Mouse (Mus musculus): ENCODE data around the gene Prss16.

Prss16 gene

DNA sequence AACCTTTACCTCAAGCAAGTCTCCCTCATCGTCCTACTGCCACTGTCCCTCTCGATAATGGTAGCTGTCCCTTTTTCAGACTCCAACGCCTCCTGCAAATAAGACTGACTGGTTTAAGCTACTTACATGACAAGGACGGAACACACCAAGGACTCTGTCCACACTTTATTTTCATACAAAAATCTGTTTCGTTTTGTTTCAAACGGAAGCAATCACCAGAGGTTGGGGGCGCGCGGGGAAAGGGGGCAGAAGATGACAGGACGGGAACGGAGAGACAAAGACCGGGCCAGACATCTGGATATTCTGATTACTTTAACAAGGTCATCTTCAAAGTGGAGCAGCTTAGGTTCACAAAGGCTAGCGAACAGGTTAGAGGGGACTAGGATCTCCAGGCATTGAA lies 4.2 kb upstream of the Prss16 start:
- in situ Hi-C loops (cut with MboI, MseI), result no loop called here

DNA sequence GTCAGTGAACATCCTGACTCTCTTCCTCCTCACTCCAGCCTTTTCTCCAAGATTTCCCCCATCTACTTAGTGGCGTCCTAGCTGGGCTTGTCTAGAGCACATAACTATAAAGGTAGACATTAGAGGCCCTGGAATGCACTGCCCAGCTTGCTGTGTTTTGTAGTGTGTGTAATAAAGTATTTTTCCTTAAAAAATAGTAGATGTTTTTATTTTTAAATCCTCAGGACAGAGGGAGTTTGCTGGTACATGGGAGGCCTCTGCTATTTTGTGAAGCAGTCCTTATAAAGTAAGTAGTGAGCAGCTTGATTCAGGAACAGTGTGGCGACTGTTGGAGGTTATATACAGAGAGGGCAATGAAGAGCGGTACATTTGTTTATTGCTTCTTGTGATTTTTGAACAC lies 835 bp downstream of the Prss16 start:
- in situ Hi-C loops (cut with MboI, MseI), result no loop called here

DNA sequence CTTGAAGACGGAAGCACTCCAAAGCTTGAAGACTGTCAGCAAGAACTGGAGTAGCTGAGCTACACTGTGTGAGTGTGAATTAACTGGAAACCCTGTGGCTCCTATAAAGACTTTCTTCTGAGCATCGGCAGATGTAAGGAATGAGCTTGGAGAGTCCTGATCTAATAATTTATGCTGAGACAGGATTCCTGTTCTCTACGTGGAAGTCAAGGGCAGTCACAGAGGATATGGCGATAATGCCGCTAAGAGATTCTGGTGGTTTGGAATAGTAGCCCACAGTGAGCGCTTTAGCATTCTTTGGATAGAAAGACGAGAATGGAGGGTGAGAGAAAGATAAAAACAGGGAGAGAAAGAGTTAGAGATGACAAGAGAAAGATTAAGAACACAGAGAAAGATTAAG lies 1.7 kb downstream of the Prss16 start:
- in situ Hi-C loops (cut with MboI, MseI), result no loop called here

DNA sequence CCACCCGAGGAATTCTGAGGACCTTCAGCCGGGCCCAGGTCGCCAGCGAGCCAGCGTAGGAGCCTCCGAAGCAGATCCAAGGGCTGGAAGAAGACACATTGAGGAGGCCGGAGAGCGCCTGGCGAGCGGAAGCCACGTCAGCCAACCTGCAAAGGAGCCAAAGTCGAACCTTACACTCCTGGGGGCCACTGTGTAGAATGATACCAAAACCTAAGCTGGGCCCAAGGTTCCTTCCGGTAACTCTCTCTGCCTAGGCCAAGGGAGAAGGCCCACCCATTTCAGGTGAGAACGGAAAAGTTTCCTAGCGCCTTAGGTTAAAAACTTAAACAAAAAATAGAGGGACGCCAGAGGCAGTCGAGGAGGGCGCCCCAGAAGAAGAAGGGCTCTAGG lies 2.4 kb downstream of the Prss16 start:
- in situ Hi-C loops (cut with MboI, MseI), result no loop called here

DNA sequence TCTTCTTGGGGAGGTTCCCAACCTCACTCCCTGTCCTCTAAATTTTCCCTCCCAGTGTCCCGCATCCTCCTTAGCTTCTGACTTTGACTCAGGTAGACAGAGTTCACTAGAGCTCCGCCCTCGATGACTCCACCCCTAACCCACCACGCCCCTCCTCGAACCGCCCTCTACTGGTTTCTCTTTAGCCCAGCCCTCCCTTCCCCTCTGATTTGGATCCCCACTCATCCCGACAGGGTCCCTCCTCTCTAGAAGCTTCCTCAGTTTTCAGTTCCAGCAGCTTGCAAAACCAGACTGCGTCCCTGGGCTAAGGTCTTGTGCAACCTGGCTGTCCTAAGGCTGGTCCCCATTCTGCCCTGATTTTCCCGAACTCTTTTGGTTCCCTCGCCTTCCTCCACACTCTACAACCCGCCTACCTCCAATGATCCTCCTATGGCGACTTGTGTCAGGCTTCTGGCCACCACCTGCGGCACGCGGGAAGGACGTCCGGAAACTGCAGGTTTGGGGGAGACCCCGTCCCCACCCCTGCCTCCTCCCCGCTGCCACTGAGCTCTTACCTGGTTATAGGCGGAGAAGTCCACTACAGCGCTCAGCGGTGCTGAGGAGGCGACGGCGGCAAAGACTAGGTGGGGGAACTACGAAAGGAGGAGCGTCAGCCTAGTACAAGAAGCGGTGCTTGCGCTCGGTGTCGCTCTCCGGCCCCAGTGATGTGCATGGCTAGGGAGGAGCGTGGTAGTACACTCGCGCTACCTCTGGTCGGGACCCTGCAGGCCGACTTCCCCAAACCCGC lies 3.0 kb downstream of the Prss16 start:
- in situ Hi-C loops (cut with MboI, MseI), result no loop called here

DNA sequence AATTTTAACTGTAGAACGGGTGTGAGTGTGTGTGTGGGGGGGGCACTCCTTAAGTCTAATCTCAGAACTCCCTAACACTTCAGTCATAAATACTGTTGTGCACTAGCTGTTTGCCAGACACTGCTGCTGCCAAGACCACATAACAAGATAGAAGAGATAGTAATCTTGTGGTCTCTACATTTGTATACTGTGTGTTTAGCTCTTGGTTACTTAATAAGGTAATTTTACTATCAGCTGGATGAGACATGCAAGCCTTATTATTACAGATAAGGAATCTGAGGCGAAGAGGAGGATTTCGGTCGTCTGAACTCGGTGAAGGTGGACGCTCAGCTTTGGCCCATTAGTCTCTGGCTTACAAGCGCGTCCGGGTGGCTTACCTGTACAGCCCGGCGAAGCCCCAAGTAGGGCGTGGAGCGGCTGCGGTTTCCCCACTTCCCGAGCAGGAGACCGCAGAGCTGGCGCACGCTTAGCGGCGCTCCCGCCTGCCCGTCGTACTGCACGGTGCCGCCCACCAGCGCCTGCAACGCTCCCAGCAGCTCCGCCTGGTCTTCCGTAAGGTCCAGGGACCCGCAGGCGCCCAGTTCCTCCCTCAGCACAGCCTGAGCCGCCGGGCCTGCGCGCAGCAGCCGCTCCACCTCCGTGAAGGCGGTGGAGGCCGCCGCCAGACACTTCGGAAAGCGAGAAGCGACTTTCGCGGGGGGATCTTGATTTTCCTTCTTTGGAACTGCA lies 3.8 kb downstream of the Prss16 start:
- in situ Hi-C loops (cut with MboI, MseI), result no loop called here

DNA sequence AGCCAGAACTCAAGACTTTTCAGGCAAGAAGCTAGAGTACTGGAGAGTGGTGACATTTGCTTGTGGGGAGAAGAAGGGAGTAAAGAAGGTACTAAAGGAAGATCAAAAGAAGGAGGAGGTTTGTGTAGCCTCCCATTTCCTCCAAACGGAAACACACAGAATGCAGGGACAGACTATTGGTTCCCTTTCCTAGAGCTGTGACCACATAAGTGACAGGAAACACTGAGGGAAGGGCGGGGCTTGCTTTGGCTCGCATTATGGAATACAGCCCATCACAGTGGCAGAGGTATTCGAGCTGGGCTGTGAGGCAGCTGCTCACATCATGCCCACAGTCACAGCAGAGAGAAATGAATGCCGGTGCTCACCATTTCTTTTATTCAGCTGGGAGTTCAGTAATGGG lies 7.7 kb downstream of the Prss16 start:
- in situ Hi-C loops (cut with MboI, MseI), result no loop called here

DNA sequence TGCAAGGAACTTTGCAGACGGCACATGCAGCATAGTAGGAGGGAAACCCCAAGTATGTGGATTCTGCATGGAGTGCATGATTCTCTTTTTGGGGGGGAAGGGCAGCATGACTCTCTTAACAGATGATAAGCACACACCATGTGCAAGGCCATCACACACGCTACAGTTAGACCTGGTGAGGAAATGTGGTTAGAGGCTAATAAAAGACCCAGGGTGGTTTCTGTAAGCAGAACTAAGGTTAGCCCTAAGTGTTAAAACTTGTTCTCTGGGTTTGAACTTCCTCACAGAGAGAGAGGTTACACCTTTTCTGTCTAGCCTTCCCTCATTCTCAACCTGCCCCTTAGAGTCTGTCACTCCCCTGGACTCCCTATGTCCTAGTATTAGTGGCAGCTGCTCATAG lies 8.2 kb downstream of the Prss16 start:
- in situ Hi-C loops (cut with MboI, MseI), result no loop called here

DNA sequence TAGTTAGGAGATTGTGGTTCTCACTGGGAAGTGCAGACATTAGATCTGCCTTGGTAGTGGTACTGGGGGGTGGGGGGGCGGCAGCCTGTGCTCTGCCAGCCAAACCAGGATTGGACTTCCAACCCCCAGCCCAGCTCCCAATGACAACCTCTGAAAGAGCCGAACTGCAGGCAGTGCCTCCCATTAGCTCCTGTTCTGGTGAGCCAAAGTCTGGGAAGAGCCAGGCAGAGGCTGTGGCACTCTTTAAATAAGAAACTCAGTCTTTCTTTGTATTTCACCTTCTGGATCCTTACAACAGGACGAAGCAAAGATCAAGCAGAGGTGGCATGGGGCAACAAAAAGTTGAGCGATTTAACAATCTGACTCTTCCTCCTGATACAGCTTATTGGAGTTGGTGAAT lies 10.4 kb downstream of the Prss16 start:
- in situ Hi-C loops (cut with MboI, MseI), result no loop called here

DNA sequence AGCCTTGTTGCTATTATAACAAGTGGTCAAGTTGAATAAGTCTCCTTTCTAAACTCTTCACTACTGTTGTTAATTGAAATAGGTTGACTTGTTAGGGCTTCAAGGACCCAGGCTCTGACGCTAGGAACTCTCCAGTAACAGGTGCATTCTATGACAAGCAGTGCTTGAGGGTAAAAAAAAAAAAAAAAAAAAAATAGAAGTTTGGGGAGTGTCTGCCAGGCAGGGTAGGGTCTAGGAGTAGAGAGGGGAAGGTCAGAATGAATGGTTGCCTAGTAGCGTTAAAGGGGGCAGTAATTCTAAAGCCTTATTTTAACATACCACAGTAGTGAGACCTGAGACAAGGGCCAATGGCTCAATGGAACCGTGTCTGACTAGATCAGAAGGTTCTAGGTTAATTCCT lies 11.1 kb downstream of the Prss16 start:
- in situ Hi-C loops (cut with MboI, MseI), result no loop called here

DNA sequence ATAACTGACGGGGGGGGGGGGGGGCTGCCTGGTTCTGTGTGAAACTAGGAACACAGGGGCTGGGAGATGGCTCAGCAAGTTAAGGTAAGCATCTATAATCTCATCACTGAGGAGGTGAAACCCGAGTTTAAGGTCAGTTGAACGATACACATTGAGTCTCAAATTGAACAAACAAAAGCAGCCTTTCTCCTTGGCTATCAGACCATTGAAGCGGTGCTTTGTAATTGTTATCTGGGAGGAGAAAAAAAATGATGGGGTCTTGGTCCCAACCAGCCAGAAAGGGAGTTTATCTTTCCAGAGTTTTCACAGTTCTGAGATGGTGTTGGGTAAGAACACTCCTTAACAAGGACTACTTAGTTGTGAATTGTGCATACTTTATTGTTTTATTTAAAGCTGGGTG lies 11.7 kb downstream of the Prss16 start:
- in situ Hi-C loops (cut with MboI, MseI), result no loop called here

DNA sequence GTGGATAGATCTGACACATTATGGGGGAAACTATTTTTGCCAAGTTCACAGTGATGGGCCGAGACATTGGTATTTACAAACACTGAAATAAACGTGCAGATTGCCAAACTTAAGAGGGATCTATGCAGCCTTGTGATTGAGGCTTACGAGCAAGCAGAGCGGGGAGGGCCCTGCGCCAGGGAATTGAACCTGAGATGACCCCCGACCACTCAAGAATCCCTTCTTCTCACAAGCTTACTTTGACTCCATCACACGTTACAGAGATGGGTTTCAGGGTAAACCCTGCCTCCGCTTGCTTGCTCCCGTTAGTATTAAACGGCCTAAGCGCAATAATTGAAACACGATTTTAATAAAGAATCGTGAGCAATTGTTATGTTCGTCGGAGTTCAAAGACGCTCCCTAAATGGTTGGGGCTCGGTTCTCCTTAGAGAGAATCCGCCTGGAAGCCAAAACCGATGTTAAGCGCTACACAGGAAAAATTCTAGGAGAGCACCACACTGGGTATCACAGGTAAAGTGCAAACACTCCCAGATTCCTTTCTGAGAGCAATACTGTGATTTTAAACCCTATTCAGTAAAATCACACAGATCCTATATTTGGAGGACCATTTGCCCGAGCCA lies 12.2 kb downstream of the Prss16 start:
- in situ Hi-C loops (cut with MboI, MseI), result no loop called here

DNA sequence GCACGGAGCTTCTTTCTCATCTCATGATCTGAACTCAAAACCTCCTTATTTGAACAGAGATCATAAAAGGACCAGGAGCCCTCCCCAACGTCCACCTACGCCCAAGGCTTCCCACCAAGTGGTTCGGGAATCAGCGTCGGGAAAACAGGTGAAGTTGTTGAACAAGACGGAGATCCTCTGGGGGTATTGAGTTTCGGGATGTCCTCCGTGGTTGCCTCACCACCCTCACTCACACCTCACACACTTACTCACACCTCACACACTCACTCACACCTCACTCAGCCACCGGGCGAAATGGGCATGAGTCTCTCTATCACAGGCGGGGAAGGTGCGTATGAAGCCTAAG lies 12.7 kb downstream of the Prss16 start:
- in situ Hi-C loops (cut with MboI, MseI), result no loop called here

DNA sequence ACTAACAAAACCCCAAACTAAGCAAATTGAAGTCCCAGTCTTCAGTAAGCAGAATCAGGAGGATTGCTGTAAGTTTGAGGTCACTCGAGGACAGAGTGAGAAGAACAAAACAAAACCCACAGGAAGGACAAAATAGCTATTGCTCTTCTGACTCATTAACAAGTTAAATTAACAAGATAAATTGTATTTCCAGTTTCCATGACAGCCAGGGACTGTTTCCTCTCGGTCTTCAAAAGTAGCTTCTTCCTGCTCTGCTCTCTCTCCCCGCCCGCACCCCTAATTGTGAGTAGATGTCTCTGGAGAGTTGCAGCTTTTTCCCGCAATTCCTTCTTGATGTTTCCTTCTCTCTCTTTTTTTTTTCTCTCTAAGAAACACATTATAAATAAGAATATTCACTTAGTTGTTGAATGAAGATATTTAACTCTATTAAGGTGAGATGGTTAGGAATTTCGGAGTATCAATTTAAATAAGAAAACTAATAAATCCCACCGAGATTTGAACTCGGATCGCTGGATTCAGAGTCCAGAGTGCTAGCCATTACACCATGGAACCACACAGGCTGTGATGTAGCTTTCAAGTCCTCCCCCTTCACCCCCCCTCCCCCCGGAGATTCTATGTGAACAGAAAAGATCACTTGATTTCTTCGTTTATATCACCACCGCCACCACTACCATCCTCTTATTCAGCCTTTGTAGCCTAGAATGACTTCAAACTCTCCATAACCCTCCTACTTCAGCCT lies 13.3 kb downstream of the Prss16 start:
- in situ Hi-C loops (cut with MboI, MseI), result no loop called here

DNA sequence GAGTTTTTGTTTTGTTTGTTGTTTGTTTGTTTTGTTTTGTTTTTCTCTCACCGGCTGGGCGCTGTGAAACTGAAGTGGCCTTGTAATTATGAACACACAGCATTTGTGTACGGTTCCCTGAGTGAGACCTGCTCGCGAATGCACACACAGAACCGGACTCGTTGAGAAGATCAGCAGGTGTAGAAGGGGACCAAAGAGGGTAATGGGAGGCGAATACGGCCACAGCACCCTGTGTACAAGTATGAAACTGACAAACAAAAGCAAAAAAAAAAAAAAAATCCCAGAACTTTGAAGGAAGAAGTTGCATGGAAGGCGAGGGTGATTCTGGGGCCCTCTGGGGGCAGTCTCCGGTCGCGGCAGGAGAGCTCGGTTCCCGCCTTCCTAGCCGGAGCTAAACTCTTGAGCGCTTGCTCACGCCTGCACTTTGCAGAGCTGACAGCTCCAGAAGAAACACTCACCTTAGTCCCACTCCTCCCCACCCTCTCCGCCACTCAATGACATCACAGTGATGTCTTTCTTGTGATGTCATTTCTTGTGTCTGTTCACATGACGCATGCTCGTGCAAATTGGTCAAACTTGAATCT lies 14.1 kb downstream of the Prss16 start:
- in situ Hi-C loops (cut with MboI, MseI), result no loop called here

DNA sequence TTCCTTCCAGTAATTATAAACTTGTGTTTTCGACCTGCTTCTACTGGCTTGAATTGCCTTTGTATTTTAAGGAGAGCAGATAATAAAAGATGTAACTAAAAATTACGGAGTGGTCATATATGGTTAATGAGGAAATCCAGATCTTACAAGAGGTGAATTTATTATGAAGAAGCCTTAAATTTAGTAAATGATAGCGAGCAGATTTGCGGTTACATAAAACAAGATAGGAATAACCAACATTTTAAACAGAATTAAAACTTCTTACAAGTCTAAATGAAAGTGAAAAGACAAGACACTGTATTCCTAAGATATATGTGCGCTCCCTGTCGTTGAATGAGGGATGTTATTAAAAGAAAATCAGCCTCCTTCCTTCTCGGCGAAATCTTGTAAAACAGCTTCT lies 14.6 kb downstream of the Prss16 start:
- in situ Hi-C loops (cut with MboI, MseI), result no loop called here

DNA sequence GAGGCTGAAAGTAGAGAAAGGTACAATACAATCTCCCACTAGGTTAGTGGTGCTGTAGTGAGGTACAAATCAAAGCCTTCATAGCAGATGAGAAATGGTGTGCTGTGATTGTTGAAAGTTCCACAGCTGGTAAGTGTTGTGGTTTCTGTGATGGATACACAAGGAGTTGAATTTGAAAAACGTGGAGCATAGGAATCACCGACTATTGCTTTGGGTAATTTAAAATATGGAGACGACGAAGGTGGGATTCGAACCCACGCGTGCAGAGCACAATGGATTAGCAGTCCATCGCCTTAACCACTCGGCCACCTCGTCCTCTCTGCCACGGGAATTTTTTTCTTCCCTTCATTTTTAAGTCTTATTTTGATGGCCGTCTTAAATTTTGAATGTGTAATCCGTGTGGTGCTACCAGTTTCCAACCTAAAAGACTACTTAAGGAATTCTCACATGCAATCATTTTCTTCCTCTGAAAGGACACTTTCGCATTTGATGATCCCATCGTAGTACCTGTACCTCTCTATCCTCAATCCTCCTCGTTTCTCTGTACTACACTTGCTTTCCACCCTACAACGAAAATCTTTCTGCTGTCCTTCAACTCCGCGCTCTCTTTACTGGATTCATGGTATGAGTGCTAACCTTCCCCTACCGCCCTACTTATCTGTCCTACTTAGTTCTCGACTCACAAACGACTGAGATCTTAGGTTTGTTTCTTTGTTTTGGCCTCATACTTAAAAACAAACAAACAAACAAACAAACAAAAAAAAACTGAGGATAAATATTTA lies 15.4 kb downstream of the Prss16 start:
- in situ Hi-C loops (cut with MboI, MseI), result no loop called here

DNA sequence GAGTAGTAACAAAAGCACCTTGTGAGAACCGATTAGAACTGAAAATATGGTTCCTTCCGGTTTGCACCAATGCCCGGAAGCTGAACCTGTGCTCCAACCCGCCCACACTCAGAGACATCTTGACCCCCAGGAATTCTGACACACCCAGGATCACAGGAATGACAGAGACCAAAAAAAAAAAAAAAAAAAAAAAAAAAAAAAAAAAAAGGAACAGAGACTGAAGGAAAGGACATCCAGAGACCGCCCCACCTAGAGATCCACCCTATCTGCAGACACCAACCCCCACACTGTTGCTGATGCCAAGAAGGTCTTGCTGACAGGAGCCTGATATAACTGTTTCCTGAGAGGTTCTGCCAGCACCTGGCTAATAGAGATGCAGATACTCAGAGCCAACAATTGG lies 17.0 kb downstream of the Prss16 start:
- in situ Hi-C loops (cut with MboI, MseI), result no loop called here

DNA sequence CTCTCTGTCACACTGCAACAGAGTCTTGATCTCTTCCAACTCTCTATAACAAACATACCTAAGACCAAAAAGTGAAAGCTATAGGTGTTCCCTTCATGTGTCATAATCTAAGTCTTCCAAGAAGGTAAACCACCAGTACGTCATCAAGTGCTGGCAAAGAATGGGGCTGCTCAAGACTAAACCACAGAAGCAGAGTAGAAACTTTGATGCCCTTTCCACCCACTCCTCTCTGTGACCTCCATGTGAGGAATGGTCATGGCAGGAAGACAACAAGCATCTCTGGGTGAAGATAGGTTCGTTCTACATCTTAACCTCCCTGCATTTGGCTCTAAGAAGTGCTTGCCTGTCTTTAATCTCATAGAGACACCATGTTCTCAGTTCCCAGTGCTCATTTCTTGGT lies 25.1 kb downstream of the Prss16 start:
- in situ Hi-C loops (cut with MboI, MseI), result loop anchor here (5.0 kb wide), 1 partner anchor 47 kb away; no protein-coding TSS in a partner anchor

DNA sequence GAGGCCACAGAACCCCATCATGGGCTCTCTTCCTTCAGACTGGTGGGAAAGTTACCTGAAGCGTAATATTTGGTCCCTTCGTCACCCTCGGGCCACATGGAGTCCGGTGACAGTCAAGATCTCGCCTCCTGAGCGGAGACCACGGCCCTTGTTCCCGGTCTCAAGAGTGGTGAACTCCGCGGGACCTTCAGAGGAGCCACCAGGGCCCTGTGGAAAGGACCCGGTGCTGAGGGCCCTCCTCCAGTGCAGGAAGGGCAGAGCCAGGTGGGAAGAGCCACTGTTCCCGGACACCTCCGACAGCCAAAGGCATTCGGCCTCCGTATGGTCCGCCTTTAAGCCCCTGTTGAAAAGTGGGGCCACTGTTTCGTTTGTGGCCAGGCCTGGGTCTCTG lies 27.7 kb downstream of the Prss16 start:
- in situ Hi-C loops (cut with MboI, MseI), result loop anchor here (5.0 kb wide), 1 partner anchor 44 kb away; no protein-coding TSS in a partner anchor

Data from T-helper 2 cell (primary cell).